Mouse (Mus musculus): ENCODE data around the gene Irx3.

The Irx3 gene

DNA sequence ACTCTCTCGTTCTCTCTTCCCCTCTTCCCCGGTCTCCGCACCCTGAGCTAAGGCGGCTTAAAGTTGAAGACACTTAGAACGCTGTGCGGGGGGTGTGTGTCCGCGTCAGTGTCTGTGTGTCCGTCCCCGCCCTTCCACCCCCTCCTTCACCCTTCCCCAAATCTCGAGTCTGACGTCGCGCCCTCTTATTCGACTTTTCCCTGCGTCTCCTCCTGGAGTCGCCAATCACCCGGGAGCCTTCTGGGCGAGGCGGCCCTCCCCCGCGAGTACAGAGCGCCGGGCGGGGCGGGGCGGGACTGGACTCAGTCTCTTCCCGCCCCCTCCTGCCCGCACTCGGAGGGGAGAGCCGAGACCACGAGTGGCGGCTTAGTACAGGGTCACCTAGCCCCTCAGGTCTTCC is at the start of gene Irx3:
Irx3 (minus strand) TSS at position 229 of the 400 bp plus-strand sequence.
- no peak for DNase-seq (ENCODE audit: low spot score)

DNA sequence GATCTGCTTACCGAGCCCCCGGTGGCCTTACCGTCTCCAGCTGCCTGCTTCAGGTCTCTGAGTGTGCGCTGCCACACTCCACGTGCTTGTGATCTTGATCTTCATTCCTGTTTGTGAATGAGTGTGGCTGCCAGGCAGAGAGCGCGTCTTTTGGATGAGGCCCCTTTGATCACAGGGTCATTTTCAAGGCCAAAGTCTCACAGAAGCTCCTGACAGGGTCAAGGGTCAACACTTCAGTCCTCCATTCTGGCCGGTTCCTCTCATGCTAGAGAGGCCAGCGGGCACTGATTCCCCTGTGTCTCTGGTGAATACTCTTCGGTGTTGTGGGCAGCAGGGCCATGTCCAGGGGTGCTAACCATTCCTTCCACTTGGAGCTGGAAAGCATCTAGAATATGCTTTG is 49.5 kb upstream of the Irx3 start:
- no peak for DNase-seq (ENCODE audit: low spot score)

DNA sequence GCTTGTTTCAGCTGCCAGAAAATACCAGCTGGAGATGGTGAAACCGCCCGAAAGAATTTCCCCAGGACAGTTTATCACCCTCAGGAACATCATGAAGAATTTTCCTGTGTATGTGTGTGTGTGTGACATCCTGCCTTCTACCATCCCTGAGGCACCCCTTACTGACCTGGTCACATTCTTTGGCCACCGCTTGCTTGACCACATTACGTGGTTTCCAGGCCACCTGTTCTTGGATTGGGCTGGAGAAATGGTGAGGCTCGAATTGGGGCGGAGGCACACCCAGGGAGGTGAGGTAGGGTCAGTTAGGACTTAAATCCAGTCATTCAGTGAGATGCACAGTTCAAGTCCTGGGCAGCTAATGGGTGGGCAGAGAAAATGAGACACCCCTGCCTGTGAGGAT is 48.1 kb upstream of the Irx3 start:
- no peak for DNase-seq (ENCODE audit: low spot score)

DNA sequence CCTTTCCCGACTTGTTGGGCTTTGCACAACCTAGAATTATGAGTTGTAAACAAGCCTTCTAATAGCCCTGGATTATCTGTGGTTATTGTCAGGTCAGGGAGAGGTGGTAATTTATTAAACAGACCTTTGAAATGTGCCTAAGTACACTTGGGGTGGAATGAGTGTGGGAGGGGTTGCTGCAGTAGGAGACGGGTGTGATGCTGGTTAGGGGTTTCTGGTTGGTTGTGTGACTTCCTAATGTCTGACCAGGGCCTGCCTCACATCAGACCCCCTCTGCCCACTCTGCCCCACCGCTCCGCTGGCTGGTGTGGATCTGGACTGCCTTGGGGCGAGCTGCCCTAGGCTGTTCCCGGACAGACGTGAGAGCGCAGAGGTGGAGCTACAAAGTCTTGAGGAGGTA is 47.7 kb upstream of the Irx3 start:
- DNase-seq (ENCODE audit: low spot score): no peak

DNA sequence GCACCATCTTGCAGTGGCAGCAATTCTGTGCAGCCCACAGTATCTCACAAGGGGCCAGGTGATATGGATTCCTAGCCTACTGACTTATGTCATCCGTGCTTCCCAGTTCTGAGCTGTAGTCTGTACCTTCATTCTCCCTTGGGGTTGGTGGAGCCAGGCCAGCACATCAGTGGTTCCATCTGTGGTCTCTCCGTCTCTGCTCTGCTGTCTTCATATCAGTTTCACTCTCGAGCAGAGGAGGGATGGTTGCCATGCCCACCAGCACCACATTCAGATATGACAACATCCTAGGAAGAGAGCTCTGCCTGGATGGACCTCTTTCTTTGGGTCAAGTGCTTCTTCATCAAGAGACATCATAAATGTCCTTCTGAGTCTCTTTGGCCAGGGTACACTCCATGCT is 43.8 kb upstream of the Irx3 start:
- DNase-seq (ENCODE audit: low spot score): no peak

DNA sequence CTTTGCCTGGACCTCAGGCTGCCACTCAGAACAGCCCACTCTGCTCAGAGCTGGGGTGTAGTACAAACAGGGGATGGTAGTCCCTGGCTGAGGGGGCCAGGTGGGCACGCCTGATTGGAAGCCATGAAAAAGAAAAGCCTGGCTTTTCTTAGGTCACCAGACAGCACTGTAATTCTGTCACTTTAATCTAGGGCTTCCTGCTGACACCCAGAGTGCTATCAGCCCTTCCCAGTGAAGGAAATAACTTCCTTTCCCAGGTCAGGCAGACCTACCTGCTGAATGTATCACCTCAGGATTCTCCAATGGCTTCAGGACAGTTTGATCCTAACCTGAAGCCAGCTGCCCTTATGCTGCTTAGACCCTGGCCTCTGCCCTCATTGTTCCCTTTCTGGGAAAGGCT is 35.3 kb upstream of the Irx3 start:
- DNase-seq (ENCODE audit: low spot score): no peak

DNA sequence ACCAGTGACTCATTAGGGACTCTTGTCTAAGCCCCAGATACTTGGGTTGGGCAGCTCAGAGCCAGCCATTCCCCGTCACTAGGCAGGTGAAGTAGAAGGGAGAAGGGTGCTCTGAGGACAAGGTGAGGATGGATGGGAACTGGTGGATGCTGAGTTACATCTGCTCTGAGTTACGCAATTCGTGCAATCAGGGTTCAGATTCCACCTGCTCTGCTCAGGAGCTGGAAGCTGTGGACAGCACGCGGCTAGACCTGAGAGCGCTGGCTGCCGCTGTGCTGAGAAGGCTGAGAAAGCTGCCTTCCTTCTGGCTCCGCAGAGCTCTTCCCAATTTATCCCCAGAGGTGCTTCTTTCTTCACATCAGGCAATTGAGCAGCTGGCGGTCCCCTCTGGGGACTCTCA is 34.8 kb upstream of the Irx3 start:
- DNase-seq (ENCODE audit: low spot score): no peak

DNA sequence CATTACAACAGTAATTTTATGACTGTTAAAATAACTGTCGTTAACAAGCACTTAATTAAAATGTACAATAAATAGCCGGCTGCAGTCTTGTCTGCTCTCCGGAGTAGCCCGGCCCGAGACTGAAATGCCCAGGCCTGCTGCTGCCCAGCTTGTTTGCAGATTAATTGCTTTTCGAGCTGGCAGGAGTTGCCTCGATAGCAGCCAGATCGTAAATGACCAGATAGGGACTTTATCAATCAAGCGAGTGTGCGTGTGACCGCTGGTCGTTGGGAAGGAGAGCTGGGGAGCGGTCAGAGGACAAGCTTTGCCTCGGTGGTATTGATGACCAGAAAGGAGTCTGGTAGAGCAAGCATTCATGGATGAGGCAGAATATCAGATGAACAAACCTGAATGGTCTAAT is 25.8 kb upstream of the Irx3 start:
- no peak for DNase-seq (ENCODE audit: low spot score)

DNA sequence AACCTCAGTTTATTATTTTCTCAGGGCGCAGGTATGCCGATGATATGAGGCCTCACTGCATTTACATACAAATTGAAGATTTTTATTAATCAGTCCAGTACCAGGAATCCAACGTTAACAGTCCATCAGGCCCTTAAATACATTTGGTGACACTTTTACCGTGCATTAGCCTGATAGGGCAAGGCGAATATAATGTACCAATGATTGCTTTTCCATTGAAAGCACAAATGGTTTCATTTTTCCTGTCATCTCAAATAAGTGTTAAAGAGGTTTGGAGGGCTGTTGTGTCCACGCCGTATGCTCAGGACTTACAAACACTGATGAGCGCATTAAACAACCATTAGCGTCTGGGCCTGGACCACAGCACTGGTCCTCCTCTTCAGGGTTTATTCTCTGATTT is 25.3 kb upstream of the Irx3 start:
- DNase-seq (ENCODE audit: low spot score): no peak

DNA sequence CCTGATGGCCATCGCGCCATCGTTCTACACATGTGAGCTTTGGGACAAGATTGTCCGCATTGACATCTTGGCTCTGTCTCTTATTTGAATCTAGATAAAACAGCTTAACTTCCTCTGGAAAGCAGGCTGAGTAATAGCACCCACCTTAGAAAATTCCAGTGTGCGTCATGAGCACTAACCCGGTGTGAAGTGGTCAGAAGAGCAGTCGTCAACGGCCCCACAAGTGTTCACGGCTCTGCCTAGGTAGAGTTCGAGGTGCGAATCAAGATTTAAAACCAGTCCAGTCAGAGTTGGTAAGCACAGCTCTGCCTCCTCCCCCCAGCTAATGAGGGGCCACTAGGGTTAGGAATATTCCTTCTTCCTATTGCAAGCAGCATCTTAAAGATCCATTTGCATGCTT is 21.5 kb upstream of the Irx3 start:
- DNase-seq (ENCODE audit: low spot score): no peak

DNA sequence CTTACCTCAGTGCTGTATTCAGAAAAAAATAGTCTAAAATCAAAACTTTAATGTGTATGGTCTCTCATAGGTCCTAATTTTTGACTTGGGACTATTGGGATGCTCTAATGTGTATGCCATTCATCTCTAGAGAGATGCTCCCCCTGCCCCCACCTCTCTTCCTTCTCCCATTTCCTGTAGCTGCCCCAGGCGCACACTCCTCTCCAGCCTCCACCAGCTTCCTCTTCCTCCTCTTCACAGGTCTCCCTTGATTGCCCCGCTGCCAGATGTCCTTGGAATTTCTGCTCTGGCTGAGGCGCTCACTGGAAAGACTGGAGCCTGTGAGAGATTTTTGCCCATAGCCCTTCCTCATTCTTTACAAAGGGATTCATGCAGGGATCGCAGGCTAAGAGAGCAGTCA is 20.9 kb upstream of the Irx3 start:
- DNase-seq (ENCODE audit: low spot score): no peak

DNA sequence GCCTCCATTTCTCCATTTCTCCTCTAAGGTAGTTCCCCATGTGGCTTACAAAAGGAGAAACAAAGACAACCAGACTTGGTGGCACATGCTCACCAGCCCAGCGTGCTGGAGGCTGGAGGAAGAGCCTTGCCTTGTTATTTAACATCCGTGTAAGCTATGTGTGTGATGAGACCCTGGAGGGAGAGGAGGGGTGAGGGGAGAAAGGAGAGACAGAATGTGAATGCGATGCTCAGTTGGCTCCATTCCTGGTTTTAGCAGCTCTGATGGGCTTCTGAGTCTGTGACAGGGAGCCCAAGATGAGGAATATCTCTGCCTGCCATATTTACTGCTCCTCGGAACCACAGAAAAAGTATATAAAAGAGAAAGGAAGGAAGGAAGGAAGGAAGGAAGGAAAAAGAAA is 20.1 kb upstream of the Irx3 start:
- no peak for DNase-seq (ENCODE audit: low spot score)

DNA sequence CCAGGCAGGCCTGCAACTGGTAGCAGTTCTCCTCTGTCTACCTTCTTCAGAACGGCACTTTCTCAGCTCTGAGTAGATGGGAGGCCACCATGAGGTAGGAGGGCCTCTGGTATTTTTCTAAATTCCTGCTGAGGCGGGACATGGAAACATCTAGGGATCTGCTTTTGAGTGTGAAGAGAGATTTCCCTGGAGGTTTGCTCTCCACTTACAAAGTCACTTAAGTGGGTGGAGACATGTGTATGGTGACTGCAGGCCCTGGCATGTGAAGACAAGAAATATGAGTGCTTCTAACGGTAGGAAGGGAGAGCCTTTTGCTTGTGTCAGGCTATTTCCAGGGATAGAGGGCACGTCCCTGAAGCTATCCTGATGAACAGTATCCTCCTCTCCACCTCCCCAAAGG is 17.9 kb upstream of the Irx3 start:
- no peak for DNase-seq (ENCODE audit: low spot score)

DNA sequence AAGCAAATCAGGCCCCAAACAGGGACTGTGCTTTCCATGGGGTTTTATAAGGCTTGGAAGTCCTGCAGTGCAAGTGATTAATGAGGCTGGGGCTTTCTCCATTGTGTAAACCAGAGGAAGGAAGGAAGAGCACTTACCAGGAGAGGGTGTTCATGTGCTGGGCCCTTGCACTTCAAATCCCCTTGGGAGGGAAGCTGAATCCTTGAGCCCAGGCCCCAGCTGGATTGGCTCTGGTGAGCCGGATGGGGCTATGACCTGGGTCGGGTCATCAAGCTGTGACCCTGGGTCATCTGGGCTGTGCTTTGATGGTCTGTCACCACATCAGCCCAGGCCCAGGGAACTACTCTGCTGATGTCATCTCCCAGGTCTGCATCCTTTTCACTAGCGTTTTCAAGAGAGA is 16.9 kb upstream of the Irx3 start:
- no peak for DNase-seq (ENCODE audit: low spot score)

DNA sequence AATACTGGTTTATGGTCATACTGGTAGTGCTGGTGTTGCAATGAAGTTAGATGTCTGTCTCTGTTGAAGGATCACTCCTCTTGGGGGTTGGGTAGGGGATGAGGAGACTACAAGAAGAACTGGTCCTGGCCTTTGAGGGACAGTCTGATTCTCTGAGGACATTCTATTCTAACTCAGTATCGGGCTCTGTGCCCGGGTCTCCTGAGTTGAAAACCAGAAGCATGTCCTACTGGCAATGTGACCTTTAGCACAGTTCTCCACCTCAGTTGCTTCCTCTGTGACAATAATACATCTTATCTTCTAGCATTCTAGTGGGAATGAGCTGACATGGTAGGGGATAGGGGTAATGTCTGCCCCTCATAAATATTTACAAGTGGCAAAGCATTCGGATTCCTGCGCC is 12.2 kb upstream of the Irx3 start:
- DNase-seq (ENCODE audit: low spot score): no peak

DNA sequence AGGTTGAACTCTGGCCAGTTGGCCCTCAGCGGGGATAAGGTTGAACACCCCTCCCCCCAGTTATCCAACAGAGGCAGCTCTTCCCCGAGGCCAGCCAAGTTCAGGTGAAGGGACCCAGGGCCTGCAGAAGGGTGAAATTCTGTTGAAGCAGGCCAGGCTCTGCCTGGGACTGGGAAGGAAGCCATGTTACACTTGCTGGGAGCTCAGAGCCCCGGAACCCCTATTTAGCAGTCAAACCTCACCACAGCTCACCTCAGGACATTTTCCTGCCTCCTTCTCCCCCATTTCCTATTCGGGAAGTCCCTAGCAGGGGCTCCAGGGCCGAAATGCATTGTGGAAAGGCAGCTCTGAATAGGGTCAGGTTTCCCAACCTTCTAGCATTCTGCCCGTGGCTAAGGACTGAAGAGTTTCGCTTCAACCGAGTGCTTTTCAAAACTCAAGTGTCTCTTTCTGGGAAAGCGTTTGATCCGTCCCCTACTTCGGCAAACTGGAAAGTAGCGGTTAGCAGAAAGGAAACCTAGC is 4.9 kb upstream of the Irx3 start:
- no peak for DNase-seq (ENCODE audit: low spot score)

DNA sequence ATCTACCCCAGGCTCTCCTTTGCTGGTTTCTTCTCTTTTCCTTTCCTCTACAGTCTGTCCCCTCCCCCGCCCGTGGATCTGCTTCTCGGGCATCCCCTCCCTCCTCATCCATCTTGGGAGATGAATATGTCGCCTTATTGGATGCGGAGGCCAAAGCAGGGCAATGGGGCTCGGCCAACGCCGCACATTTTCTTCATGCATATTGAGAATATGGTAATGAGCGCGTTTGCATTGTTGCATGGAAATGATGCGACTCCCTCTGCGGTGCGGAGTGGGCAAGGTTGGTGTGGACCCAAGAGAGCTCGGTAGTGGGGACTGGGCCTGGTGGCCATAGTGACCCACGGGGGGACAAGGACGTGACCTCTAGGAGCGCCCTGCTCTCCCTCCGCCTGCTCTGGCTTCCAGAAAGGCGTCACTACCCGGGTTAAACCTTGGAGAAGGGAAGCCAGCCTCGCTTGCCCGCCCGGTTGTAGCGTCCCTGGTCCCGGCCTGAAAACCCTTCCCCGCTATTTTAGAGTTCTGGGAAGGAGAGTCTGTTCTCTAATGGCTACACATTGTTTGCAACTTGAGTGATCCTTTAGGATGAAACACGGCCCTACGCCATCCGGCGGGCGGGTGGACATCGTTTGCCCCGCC is 4.3 kb upstream of the Irx3 start:
- DNase-seq (ENCODE audit: low spot score): no peak

DNA sequence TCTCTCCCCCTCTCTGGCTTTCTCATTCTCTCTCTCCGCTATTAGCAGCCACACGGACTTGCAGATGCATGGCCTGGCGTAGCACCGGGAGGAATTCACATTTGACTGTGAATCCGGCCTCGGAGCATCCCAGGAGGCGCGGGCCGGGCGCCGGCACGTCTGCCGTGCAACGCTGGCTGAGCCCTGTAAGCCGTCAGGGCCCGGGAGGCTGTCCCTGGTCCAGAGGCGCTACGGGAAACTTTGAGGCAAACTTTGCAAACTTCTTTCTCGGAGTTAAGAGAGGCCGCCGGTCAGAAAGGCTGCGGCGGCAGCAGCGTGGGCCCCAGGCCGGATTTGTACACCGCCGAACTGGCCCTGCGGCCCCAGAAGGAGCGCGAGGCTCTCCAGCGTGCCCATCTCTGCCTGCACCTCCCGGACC is 3.4 kb upstream of the Irx3 start:
- DNase-seq (ENCODE audit: low spot score): no peak

DNA sequence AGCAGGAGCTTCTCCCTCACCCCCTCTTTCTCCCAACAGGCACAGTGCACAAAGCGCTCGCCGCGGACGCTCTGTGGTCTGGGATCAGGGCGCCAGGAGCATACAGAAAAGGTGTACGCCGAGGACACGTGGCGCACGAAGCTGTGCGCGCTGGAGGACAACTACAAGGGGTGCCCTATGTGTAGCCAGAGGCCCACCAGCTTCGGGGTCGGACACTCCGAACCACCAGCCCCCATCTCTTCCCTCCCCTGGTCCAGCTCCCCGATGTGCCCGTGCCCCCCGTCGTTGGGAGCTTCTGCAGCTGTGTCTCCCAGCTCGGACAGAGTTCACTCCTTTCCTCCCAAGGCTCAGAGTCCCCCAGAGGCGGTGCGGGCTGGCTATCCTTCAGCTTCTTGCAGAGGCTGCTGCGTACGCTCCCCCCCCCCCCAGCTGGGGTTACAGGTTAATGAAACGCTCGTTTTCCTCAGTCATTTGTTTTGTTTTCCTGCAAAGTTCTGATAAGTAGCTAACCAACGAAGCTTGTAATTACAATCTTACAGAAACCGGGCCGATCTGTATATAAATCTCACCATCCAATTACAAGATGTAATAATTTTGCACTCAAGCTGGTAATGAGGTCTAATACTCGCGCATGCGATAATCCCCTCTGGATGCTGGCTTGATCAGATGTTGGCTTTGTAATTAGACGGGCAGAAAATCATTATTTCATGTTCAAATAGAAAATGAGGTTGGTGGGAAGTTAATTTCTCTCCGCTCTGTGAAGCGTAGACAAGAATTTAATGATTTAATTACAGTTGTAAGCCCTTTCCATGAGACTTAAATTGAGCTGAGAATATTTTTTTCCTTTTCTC is 2.8 kb upstream of the Irx3 start:
- no peak for DNase-seq (ENCODE audit: low spot score)

DNA sequence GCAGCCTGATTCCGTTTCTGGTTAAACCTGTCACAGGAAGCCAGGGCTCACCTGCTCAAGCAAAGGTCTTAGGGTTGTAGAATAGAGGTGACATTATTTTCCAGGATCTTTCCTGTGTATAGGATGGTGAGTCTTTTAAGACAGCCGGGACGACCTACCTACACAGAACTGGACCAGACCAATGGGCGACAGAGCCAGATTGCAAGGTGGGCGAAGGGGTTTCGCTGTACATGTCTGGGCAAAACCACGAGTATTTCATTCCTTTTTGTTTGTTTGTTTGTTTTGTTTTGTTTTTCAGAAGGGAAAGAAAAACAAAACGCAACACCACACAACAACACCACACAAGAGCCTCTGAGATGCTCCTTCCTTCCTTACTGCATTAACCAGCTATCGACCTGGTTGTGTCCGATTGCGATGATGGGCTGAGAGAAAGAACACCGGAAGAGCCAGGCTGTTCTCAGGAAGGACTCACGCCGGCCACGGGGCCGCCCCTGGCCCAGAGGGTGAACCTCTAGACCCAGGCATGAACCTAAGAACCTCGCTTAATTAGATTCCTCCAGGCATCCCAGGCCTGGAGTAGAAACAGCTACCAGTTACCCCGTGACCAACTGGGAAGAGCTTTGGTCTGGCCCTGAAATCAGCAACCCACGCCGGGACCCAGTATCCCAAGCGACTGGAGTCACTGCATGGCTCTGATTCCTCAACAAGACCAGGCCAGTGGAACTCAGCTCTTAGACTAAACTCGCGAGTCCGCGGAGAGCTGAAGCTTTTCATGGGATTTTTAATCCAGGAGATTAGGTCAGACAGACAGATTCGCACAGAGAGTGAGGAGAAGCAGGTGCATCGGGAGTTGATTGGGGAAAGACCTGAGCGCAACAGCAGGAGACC is 1.9 kb upstream of the Irx3 start:
- DNase-seq (ENCODE audit: low spot score): no peak

DNA sequence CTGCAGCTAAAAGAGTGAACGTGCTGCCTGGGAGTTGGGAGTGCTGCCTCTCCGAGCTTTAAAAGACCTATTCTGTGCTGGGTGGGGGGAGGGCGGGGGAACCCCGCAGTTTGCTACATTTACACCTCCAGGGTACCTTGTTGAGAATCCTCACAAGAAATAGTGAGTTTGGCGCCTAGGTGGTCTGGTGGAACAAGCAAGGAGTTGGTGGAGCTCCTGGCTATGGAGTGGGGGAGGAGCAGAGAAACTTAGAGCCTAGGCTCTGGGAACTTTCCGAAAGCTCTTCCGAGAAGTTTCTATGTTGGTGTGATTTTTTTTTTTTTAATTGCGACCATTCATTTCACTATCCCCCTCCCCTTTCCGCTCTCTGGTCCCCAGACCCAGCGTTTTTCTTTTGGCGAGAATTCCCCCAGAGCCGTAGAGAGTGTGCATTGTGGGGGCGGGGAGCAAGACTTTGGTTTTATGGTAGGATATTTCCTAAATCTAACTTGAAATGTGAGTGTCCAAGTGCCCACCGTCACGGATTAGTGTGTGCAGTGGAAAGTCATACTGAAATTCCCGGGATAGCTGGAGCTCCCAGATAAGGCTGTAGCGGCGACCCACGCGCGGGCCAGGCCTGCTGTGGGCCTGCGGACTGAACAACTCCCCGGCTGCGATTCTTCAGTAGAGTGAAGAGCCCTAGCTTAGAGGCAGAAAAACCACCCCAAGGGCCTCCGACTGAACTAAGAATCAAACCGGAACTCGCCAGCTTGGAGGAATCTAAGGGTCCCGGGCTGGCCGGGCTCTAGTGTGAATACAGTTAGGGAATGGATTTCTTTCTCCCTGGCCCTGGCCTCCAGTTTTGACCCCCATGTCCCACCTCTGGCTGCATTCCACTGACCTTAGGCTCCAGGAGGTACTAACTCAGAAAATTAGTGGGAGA is 795 bp upstream of the Irx3 start:
- DNase-seq (ENCODE audit: low spot score): no peak
